Mouse (Mus musculus) adrenal gland, adult 8-10 months (tissue): ENCODE measurements at regions not wholly inside any gene's neighbourhood (a gene's known extent, or its start where the extent isn't known, plus 50 kb on each side); places are given as distances from the start of the nearest gene placed in this dataset.

Experiments used
- DNase-seq: peaks from one replicate; pipeline ENCODE4 v3.0.0; 2022

DNA sequence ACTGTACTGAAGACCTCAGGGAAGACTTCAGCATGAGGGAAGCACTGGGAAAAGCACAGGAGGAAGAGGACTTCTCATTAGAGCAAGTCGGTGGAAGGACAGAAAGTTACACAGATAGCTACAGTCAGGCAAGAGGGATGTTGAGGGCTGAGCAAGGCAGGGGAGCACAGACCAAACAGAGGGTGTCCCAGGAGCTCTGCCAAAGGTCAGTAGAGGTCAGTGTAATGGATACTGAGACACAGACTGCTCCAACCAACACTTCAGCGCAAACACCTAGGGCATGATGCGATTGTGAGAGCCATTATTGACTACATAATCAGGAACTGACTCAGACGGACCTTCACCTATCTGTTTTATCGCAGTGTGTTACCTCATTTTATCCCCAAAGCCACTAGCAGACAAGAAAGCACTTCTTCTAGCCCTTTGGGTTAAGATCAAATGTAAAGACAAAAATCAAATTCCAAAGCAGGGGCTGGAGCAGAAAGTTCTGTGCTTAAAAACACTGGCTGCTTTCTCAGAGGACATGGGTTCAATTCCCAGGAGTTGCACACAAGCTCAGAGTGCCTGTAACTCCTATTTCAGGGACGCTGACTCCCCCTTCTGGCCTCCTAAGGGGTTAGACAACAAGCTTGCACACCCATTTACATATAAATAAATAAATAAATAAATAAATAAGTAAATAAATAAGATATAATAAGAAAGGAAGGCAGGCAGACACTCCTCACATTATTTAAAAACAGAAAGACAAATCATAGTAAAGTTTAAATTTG, 197.3 kb upstream of the Trib2 start:
- DNase-seq: no peak

DNA sequence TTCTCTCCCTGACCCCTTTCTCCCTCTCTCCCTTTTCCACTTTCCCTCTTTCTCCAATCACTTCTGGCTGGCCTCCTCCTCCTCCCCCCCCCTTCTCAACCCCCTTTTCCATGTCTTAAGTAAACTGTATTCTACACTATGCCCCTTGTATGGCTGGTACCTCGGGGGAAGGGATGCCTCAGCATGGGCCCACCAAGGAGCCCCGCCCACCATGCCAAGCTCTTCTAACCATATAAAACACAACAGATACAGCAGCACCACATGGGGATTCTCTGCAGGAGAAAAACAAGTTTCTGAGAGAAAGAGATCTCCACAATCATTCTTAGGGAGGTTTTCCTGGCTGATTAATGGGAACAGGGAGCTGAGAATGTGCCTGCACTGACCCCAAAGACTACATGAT, 196.6 kb upstream of the Trib2 start:
- DNase-seq: no peak

DNA sequence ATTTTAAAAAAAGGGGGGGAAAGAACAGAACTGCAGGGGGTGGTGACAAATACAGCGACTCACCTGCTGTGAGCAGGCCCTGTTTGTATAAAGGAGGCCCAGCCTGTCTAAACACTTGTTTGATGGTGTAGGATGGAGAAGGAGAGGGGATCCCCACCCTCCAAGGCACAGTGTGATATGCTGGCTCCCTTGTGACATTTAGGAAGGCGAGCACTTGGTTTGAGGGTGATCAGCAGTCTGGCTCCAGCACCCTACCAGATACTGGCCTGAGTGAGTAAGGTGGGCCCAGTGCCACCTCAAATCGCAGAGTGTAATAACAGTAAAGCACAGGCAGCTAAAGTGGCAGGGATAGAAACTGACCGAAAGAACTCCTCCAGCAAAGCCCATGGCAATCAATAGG, 195.4 kb upstream of the Trib2 start:
- no peak for DNase-seq

DNA sequence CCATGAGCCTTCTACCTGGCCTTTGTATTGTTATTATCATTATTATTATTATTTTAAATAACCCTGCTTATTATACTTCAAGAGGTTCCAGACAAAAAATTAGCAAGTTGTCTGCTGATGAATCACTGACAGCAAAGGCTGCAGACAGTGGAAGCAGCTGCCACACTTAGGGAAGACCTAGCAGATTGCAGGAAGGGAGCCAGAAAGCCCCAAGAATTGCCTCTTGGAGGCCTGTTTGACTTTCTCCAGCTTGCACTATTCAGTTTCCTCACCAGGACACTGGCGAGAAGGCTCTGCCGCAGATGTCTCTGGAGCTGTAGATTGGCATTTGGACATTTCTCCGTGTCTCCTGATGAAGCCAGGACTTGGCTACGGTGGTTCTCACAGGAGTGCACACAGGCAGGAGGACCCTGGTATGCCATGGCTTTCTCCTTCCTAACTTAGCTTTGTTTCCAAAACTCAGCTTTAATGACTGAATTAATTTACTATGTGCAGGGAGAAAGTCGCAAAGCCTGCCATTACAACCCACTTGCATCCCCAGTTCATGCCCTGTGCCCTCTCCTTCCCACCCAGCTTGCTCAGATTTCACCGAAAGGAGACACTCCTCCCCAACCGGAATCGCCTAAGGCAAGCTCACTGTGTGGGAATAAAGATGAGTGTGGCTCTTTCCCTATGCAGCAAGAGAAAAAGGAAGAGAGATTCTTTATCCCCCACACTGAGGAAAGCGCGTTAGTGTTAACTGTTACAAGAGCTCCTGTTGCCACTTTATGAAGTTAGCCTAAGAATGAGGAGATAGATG, 193.3 kb upstream of the Trib2 start:
- DNase-seq: no peak

DNA sequence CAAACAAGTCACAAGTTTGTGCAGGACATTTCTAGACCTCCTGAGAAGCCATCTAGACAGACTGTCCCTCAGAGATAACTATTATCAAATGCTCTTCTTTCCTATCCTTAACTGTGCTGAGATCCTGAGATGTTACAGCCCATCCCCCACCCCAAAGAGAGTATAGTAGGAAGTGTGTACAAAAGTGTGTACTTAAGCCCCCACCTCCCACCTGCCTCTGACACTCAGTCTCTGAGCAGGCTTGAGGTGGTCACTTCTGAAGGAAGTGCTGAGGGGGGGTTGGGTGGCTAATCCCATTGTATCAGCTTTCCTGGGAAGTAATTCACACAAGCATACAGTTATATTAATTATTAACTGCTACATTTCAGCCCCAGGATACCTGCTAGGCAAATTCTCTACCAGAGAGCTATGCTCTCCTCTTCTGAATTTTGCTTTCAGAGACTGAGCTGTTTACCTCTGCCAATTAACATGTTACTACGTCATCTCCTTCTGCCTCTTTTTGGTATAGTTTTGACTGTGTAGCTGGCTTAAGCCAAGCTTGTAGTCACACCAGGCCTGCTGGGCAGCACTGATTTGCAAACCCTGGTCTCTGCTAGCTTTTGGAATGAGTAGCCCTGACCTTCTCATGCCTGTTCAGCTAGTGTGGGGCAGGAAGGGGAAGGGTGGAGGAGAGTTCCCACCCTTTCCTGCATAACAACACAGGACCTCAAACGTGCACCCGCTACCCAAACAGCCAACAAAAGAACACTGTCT, 192.2 kb upstream of the Trib2 start:
- peak; percentile 38 for DNase-seq

DNA sequence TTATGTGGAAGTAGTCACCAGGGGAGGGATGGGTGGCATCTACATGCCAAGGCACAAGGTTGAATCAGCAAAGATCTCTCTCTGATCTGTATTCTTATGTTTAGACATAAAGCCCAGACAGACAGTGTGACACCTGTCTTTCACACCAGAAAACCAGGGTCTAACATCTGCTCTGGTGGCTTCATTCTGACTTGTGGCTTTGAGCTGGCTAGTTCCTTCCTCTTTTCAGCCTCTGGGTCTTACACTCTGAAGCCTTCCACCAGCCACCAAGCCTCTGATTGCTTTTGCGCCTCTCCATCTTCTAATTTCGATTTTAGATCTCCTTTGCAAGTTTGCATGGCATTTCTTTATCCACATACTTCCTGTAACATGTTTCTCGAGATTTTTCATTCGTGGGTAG, 191.5 kb upstream of the Trib2 start:
- DNase-seq: no peak

DNA sequence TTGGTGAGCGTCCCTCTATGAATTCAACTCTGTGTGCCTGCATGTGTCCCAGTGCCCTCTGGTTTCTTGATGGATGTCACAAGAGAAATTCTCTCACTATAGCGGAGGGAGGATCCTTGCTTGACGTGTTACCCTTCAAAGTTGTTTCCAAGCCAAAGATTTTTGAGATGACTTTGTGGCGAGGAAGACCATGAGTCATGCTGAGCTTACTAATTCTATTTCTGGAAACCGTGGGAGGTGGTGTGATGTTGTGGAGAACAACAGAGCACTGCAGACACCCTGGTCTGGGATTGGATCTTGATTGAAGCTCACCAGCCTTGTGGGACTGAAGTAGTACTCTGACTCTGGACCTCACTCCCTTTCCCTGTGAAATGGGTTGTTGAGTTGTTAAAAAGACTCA, 190.0 kb upstream of the Trib2 start:
- DNase-seq: no peak

DNA sequence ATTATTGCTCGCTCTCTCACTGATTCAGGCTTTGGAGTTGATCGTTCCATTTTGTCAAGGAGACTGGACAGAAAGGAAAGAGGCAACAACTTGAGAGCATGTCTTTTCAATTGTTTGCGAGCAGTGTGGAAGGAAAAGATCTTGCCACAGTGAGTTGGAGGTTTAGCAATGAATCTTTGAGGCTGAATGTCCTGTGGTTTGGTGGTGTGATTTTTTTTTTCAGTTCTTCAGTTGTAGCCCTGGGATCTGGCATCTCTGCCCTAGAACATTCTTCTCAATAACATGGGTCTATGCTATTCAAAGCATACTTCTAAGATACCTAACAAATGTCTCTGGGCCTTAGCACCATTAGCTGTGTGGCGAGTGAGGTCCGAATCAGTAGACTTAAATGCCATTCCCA, 189.6 kb upstream of the Trib2 start:
- DNase-seq: no peak

DNA sequence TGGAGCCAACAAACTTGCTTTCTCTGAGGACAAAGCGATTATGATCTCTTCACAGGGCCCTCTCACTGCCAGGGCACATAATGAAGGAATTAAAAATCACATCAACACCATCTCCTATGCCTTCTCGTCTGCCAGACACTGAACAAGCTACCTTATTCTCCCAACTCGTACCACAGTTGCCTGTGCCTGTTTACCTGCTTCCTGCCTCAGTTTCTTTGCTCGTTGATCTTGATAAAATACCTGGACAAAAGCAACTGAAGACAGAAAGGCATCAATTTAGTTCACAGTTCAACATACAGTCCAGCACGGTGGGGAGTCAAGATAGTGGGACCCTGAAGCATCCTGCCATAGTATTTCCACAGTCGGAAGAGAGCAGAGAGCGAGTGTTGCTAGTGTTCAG, 185.1 kb upstream of the Trib2 start:
- DNase-seq: no peak

DNA sequence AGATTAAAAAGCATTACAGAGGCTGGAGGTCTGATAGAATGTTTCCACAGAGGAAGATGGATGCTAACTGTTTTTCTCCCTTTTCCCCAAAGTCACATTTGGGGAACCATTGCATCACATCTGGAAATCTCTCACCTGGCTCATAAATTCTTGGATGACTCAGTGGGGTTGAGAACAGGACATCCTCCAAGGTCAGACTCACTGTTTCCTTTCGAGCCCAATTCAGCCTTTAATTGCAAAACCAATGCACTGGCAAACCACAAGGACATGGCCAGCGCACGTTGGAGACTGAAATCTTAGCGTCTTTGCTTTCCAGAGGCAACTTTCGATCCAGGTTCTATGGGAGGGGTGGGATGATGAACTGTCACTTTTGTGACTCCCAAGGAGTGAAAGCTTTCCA, 184.5 kb upstream of the Trib2 start:
- DNase-seq: no peak

DNA sequence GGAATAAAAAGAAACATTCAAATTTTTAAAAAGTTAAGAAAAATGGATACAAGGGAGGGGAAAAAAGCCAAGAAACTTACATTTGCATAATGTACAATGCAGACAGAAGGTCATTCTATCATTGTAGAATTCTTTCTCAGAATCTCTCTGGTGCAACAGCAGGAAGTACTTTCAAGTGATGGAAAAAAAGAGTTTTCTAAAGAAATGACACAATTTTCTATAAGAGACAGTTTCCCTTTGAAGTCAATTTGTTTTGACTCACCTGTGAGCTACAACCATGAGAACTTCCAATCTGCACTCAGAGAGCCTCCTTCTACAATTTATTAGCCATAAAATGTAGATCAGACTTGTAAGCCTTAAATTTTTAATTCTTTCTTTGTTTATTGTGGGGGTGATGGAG, 181.6 kb upstream of the Trib2 start:
- no peak for DNase-seq

DNA sequence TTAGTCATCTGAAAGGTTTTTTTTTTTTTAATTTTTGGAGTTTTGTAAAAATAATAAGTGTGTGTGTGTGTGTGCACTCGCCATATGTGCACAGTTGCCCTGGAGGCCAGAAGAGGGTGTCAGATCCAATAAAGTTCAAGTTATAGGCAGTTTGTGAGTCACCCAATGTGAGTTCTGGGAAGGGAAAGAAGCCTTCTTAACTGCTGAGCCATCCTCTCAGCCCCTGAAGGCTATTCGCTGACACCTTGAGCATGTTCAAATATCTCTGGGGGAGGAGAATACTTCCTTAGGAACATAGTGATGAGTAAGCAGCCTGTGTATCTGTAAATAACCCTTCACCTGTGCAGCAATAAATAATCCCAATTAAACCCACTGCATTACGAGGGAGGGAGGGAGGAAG, 177.1 kb upstream of the Trib2 start:
- no peak for DNase-seq

DNA sequence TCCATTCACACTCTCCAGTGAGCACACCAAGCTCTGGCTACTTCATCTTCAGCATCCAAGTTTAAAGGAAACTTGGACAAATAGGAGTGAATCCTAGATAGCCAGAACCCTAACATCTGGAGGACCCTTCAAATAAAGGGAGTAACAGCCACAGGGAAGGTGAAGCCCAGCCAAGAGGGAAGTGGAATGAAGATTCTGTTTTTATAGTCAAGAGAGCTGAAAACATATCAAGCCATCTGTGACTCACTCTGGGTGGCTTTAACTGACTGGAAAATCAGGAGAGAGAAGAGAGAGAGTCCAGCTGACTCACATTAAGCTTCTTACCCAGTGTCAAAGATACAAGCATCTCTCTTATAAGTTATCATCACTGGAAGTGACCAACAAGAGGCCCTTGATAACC, 169.6 kb upstream of the Trib2 start:
- DNase-seq: no peak

DNA sequence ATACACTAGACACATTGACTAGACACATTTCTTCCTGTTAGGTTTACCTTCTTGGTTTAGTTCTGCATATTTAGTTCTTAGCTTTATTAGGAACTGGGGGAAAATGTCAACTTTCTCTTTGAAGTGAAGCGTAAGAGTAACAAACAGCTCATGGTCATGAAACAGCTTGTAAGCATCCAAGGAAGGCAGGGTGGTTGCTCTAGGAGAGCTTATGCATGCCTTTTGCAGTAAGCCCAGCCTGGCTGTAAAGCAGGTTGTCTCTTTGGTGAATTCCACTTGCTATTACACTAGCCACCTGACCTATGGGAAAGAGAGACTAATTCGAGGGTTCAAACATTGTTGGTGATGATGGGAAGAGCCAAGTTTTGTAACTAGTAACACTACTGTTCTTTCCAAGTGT, 168.9 kb upstream of the Trib2 start:
- no peak for DNase-seq

DNA sequence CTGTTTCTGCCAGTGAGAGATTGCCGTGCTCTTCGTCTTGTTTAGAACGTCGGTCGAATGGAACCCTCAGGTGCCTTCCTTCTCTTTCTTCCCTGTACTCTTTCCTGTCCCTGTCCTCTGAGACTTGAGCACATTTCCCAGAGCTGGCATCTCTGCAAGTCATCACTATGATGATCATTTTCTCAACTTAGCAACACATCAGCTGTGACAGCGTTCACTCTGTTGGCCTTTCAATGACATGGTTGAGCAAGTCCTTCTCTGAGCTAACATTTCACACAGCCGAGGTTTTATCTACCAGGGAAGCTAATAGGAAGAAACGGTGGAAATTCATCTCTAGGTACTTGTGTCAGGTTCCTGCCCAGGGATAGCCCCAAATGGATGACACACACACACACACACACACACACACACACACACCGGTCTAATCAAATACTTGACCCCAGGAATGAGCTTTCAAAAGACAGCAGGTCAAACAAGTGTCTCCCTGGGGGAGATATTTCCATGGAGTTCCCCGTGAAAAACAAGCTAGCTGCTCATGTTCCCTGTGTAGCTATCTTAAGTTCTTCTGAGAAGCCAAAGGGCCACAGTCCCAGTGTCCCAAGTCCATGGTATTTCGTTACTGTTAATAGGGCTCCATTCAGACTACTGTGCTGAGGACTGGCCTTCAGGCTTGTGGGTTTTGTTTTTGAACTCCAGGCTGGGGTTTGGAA, 167.0 kb upstream of the Trib2 start:
- no peak for DNase-seq

DNA sequence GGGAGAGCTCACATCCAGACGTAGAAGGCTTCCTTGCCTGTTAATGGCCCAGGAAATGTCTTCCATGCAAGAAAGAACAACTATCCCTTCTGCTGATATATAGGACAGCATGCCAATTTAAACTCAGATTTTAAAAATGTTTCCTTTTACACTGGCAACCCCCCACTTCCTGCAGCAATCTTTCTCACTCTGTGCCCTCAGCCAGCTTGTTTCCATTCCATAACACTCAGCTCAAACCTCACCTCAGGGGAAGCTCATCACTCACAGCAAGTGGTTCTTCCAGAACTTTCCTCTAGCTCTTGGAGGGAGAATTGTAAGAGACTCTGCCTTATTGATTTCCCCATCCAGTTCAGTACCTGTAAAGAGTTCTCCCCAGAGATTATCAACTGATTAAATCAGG, 165.0 kb upstream of the Trib2 start:
- no peak for DNase-seq

DNA sequence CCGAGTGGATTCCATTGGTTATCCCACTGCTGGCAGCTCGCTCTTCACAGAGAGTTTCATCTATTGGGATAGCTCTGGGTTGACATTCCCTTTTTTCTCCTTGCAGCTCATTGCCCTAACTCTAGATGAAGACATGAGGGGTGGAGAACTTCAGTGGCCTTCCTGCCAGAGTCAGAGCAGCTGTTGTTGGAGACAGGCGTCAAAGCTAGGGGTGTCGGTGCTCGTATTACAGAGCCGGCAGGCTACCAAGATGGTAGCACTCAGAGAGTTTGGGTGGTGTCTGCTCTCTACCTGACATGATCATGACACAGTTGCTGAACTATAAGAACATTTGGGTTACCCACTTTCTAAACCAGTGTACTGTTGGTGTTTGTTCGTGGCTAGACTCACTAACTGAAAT, 162.5 kb upstream of the Trib2 start:
- DNase-seq: no peak

DNA sequence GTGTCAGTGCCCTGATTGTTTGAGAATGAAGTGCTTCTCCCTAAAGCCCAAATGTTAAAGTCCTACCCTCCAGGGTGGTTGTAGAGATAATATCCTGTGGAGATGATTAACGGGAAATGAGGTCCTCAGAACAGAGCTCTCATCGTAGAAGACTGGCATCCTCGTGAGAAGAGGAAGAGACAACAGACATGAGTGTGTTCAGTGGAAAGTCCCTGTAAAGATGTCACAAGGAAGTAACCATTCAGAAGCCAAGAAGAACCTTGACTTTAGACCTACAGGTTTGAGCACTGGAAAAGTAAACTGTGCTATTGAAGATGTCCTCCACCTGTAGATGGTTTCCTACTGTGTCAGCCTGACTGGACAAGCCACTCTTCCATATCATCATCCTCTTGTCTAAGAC, 155.1 kb upstream of the Trib2 start:
- no peak for DNase-seq

DNA sequence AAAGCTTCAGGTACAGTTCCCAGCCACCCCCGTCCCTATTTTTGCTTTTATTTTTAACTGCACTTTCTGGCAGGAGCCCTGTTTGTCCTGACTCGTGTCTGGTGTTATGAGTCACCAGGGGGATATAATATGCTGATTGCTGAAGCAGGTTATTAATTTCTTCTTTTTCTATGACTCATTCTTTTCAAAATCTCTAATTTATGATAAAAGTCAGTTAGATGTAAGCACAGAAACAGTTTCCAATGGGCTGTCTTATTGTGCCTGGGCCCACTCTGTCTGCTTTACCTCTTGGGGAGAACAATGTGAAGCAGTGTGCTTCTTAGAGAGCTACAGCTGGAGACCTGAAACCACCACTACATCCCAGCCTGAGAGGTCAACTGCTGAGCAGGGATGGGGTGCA, 153.5 kb upstream of the Trib2 start:
- DNase-seq: no peak

DNA sequence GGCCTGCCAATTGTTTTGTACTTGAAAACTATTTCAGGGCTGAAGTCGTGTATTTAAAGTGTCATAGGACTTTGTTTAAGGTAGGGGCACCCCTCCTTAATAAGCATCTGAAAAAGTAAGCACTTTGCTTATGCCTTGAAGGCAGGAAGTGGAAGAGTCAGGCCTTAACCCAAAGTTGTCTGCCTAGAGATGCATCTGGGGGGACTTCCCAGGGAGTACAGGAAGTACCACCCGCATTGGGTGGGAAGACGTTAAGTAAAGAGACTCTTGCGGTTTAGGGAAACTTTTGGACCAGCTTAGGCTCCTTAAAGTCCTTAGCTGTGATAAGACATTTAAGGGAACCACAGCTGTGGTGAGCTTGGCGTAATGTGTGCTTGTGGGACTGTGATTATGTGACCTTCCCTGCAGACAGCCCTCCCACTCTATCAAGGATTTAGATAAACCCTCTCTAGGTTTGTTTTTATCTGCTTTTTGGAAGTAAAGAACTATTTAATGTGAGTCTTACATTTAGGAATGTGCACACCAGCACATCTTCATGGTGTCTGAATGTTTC, 150.9 kb upstream of the Trib2 start:
- no peak for DNase-seq

DNA sequence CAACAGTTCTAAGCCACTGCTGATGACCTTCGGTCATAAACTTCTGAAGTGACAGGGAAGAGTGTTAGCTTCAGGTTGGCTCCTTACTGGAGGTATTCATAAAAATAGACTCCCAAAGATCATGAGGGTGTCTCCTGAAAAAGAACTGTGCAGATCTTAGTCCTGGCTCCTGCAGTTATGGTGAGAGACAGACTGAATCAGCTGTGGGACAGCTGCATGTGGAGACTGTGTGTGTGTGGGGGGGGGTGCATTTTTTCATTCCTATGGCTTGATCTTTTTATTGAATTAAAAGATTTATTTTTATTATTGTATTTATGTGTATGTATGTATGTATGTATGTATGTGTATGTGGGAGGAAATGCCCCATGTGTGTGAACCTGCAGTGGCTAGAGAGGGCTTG, 149.9 kb upstream of the Trib2 start:
- DNase-seq: no peak

DNA sequence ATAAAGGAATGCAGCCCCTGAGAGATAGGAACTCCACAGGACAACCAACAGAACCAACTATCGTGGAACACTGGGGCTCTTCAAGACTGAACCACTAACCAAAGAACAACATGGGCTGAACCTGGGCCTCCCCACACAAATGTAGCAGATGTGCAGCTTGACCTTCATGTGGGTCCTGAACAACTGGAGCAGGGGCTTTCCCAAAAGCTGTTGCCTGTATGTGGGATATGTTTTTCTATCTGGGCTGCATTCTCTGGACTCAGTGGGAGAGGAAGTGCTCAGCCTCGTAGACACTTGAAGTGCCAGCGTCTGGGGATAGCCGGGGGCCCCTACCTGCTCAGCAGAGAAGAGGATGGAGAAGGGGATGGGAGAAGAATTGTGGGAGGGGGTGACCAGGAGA, 149.2 kb upstream of the Trib2 start:
- no peak for DNase-seq

DNA sequence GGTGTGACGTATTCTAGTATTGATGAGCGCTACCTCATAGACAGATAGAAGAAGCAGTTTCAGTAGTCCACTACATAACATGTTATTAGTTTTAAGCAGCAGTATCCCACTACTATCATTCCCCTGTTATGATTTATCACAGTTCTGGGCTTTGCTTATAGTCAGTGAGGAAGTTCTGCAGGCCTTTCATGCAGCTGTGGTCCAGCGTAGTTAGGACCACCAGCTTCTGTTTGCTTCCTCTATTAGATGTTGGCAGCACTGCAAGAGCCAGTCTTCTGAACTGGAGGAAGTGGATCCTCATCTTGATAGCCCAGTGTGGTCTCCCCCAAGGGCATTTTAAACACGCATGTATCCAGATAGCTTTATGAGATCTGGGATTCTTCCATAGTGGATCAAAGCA, 147.4 kb upstream of the Trib2 start:
- no peak for DNase-seq
